Mouse (Mus musculus) ES-E14 (cell line): ENCODE results near the gene Hpd.

Source experiments
- ZC3H11A ChIP-seq: IDR thresholded peaks from 2 replicates; pipeline ENCODE4 v1.6.1; 2012; ENCODE audit warnings: low read depth, mild to moderate bottlenecking, inconsistent platforms, low read length, borderline replicate concordance
- ZNF384 ChIP-seq: IDR thresholded peaks from 2 replicates; pipeline ENCODE4 v1.6.1; 2012; ENCODE audit warnings: low read depth, low read length, inconsistent platforms

GRCm38 (mm10) chr5:123144746-123145590 lies 37.6 kb downstream of the Hpd start:
- no peak for TF ChIP-seq ZC3H11A
- no peak for TF ChIP-seq ZNF384
